Mouse (Mus musculus): ENCODE results near the gene Spns2. TPM values are rescaled to one million over a fixed set of nuclear protein-coding genes. Genes with fewer than 3 reads are reported as not detected.

Spns2 gene
- polyA plus RNA-seq, 1 experiment from 2014 or later = 5.5 TPM

GRCm38 (mm10) chr11:72417376-72417775 lies 72.3 kb downstream of the Spns2 start:
- Histone ChIP-seq H3K4me3 (replicated peaks) (no peak overlapping the region), H3K36me3 (no peaks in the 10 kb centered on the region), H3K27me3 (peaks cover 18% of the 10 kb centered on the region), H3K9me3 (replicated peaks) (no peaks in the 10 kb centered on the region), H3K4me2 (no peak overlapping the region), H3K9ac (no peak overlapping the region), H3K27ac (no peak overlapping the region), H3K4me1 (replicated peaks) (peaks cover 44% of the 10 kb centered on the region)
- no peak for DNase-seq
- no peak for ATAC-seq (ENCODE audit: low read depth)
- 36% methylated on average over 4 of the region's 4 CpGs for WGBS (ENCODE audit: insufficient replicate concordance)

GRCm38 (mm10) chr11:72416666-72417065 lies 73.0 kb downstream of the Spns2 start:
- H3K4me2 ChIP-seq = no peak overlapping the region
- no peak overlapping the region for H3K27ac ChIP-seq
- no peaks in the 10 kb centered on the region for H3K36me3 ChIP-seq
- no peaks in the 10 kb centered on the region for H3K9me3 ChIP-seq (replicated peaks)
- H3K4me1 ChIP-seq (replicated peaks) = peaks cover 46% of the 10 kb centered on the region
- H3K9ac ChIP-seq = no peak overlapping the region
- ATAC-seq (ENCODE audit: low read depth) (no peak), DNase-seq (no peak)
- no peak overlapping the region for H3K4me3 ChIP-seq (replicated peaks)
- WGBS (ENCODE audit: insufficient replicate concordance) = 59% methylated on average over 5 of the region's 5 CpGs
- H3K27me3 ChIP-seq = peaks cover 25% of the 10 kb centered on the region

- no peaks in the 10 kb centered on the region for H3K9me3 ChIP-seq (replicated peaks)
- H3K27ac ChIP-seq = no peak overlapping the region
- peaks cover 37% of the 10 kb centered on the region for H3K27me3 ChIP-seq
- peaks cover 60% of the 10 kb centered on the region for H3K4me1 ChIP-seq (replicated peaks)
- H3K36me3 ChIP-seq = no peaks in the 10 kb centered on the region
- WGBS (ENCODE audit: insufficient replicate concordance) = 13% methylated on average over 8 of the region's 8 CpGs
- no peak overlapping the region for H3K4me3 ChIP-seq (replicated peaks)
- DNase-seq = peak; percentile 71
- H3K9ac ChIP-seq = no peak overlapping the region; the same call in 1 of the 2 replicates
- peak; percentile 81 for ATAC-seq (ENCODE audit: low read depth)
- peak overlapping the region; percentile 33 for H3K4me2 ChIP-seq
These were observed 74.5 kb downstream of the Spns2 start for GRCm38 (mm10) chr11:72415155-72415554.

- no peak overlapping the region for H3K4me2 ChIP-seq
- DNase-seq (no peak), ATAC-seq (ENCODE audit: low read depth) (no peak)
- no peaks in the 10 kb centered on the region for H3K9me3 ChIP-seq (replicated peaks)
- H3K27ac ChIP-seq = no peak overlapping the region
- H3K27me3 ChIP-seq = peaks cover 45% of the 10 kb centered on the region
- peaks cover 60% of the 10 kb centered on the region for H3K4me1 ChIP-seq (replicated peaks)
- no peak overlapping the region for H3K9ac ChIP-seq
- WGBS (ENCODE audit: insufficient replicate concordance) = 54% methylated on average over 5 of the region's 5 CpGs
- H3K36me3 ChIP-seq = no peaks in the 10 kb centered on the region
- H3K4me3 ChIP-seq (replicated peaks) = no peak overlapping the region
These were observed 76.0 kb downstream of the Spns2 start for GRCm38 (mm10) chr11:72413601-72414190.

GRCm38 (mm10) chr11:72413016-72413415 lies 76.7 kb downstream of the Spns2 start:
- no peak for ATAC-seq (ENCODE audit: low read depth)
- no peak for DNase-seq
- 66% methylated on average over 7 of the region's 7 CpGs for WGBS (ENCODE audit: insufficient replicate concordance)
- Histone ChIP-seq H3K27ac (no peak overlapping the region), H3K27me3 (peaks cover 45% of the 10 kb centered on the region), H3K4me3 (replicated peaks) (no peak overlapping the region), H3K9ac (no peak overlapping the region), H3K4me2 (no peak overlapping the region), H3K4me1 (replicated peaks) (peaks cover 66% of the 10 kb centered on the region), H3K9me3 (replicated peaks) (no peaks in the 10 kb centered on the region), H3K36me3 (no peaks in the 10 kb centered on the region)

GRCm38 (mm10) chr11:72411945-72412344 lies 77.8 kb downstream of the Spns2 start:
- H3K4me2 ChIP-seq = peak overlapping the region; percentile 95
- peaks cover 46% of the 10 kb centered on the region for H3K27me3 ChIP-seq
- no peak overlapping the region for H3K9ac ChIP-seq
- H3K4me3 ChIP-seq (replicated peaks) = peak overlapping the region; percentile 66
- DNase-seq (no peak), ATAC-seq (ENCODE audit: low read depth) (no peak)
- no peak overlapping the region for H3K27ac ChIP-seq
- peaks cover 71% of the 10 kb centered on the region for H3K4me1 ChIP-seq (replicated peaks)
- H3K9me3 ChIP-seq (replicated peaks) = no peaks in the 10 kb centered on the region
- WGBS (ENCODE audit: insufficient replicate concordance) = 38% methylated on average over 9 of the region's 9 CpGs
- no peaks in the 10 kb centered on the region for H3K36me3 ChIP-seq

GRCm38 (mm10) chr11:72411093-72411921 lies 78.4 kb downstream of the Spns2 start, which contains the start of gene Smtnl2:
TSS of gene Smtnl2 (minus strand) at chr11:72411713.
- Histone ChIP-seq H3K27me3 (peaks cover 50% of the 10 kb centered on the region), H3K36me3 (no peaks in the 10 kb centered on the region), H3K4me1 (replicated peaks) (peaks cover 69% of the 10 kb centered on the region), H3K4me2 (peak within 1 kb of the TSS; percentile 95), H3K27ac (no peak within 1 kb of the TSS), H3K9me3 (replicated peaks) (no peaks in the 10 kb centered on the region), H3K4me3 (replicated peaks) (peak within 1 kb of the TSS; percentile 66), H3K9ac (peak within 1 kb of the TSS; percentile 69)
- DNase-seq (peak; percentile 74), ATAC-seq (ENCODE audit: low read depth) (peak; percentile 80)
- under 1% methylated on average over 78 of the region's 86 CpGs for WGBS (ENCODE audit: insufficient replicate concordance)

- Histone ChIP-seq H3K9me3 (replicated peaks) (no peaks in the 10 kb centered on the region), H3K9ac (peak overlapping the region; percentile 69), H3K27me3 (peaks cover 50% of the 10 kb centered on the region), H3K4me3 (replicated peaks) (peak overlapping the region; percentile 66), H3K36me3 (no peaks in the 10 kb centered on the region), H3K27ac (no peak overlapping the region), H3K4me1 (replicated peaks) (peaks cover 62% of the 10 kb centered on the region), H3K4me2 (peak overlapping the region; percentile 95)
- 3% methylated on average over 25 of the region's 25 CpGs for WGBS (ENCODE audit: insufficient replicate concordance)
- no peak for ATAC-seq (ENCODE audit: low read depth)
- DNase-seq = no peak
These were observed 79.1 kb downstream of the Spns2 start for GRCm38 (mm10) chr11:72410521-72411092.

GRCm38 (mm10) chr11:72409649-72410385 lies 79.9 kb downstream of the Spns2 start:
- Histone ChIP-seq H3K4me1 (replicated peaks) (peaks cover 54% of the 10 kb centered on the region), H3K36me3 (no peaks in the 10 kb centered on the region), H3K4me2 (peak overlapping the region; percentile 95), H3K4me3 (replicated peaks) (0 out of 2 replicates have a peak overlapping the region, but pooled peaks have one; percentile 66), H3K9me3 (replicated peaks) (no peaks in the 10 kb centered on the region), H3K27me3 (peaks cover 50% of the 10 kb centered on the region), H3K27ac (no peak overlapping the region), H3K9ac (no peak overlapping the region)
- WGBS (ENCODE audit: insufficient replicate concordance) = 69% methylated on average over 12 of the region's 12 CpGs
- DNase-seq (no peak), ATAC-seq (ENCODE audit: low read depth) (no peak)

GRCm38 (mm10) chr11:72408451-72409170 lies 81.1 kb downstream of the Spns2 start:
- Histone ChIP-seq H3K36me3 (no peaks in the 10 kb centered on the region), H3K9me3 (replicated peaks) (no peaks in the 10 kb centered on the region), H3K4me3 (replicated peaks) (no peak overlapping the region), H3K4me2 (no peak overlapping the region), H3K9ac (no peak overlapping the region), H3K27me3 (peaks cover 48% of the 10 kb centered on the region), H3K4me1 (replicated peaks) (peaks cover 42% of the 10 kb centered on the region), H3K27ac (no peak overlapping the region)
- DNase-seq = no peak
- WGBS (ENCODE audit: insufficient replicate concordance) = 72% methylated on average over 9 of the region's 9 CpGs
- ATAC-seq (ENCODE audit: low read depth) = no peak

All from liver, embryonic 13.5 days (tissue).